Mouse (Mus musculus) v-Abl transformed pro-B cells (cell line): ENCODE results near the gene Gm28553.
"Not testable (repeated sequence)": the region's sequence is repeated elsewhere in the genome, so short reads cannot be mapped to it uniquely, and the experiment has no call there.

Source experiments
- in situ Hi-C, 2 experiments: fragments of 400-800 bp; cut with MboI; formaldehyde crosslinking; loops; one replicate each; pipeline ENCODE4 v1.15.1; 2025; ENCODE audit not compliant: unreplicated experiment in 2 of 2

Gm28553 gene

DNA sequence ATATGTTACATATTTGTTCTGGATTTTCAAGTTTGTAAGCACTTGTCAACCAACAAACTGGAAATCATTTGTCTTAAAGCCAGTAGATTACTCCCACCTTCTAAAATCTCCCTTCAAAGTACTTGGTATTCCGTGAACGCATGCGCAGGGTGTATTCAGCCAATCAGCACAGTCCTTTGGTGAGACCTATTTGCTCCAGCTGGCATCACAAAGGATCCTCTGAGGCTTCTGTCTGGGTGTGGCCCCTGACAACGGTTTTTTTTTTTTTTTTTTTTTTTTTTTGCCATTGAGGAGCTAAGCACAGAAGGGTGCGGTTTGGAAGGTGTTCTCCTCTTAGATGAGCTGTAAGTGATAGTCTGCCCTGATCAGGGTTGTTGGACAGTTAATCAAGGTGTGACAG lies at the start of gene Gm28553:
TSS of gene Gm28553 (plus strand) at position 301 of the 400 bp plus-strand sequence.
- in situ Hi-C loops, result not testable (repeated sequence)
